Mouse (Mus musculus): Measurements from ENCODE around the gene D930020B18Rik. TPM values are rescaled to one million over a fixed set of nuclear protein-coding genes. Genes with fewer than 3 reads are reported as not detected.

D930020B18Rik gene
- polyA plus RNA-seq, 1 experiment from 2014 or later = 0.44 TPM

DNA sequence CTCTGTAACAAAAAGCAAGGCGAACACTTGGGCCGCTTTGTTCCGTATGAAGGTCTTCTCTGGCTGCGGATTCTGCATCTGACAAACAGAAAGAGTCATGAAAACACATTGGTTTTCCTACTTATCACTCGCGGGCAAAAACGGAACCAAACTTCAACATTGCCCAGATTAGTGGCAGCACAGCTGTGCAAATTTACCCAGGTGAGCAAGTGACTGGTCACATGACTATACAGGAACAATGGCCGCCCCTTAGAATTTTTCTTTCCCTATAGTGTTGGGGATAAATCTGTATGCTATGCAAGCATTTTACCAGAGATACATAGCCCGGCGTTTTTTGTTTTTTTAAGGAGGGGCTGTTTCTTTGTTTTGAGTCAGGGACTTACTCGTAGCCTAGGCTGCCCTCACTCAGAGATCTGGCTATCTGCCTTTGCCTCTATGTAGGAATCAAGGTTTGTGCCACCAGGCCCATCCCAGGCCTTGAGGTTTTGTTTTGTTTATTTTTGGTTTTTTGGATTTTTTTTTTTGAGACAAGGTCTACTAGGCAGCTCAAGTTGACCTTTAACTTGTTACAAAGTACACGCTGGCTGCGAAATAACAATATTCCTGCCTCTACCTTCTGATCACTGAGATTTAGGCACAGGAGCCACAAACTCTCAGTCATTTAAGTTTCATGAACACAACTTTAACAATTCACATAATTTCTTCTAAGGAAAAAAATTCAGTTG lies 26.1 kb upstream of the D930020B18Rik start:
- Histone ChIP-seq H3K27me3 (ENCODE audit: control insufficient read depth, insufficient read depth, low read depth, low read length) (no peaks in the 10 kb centered on the region), H3K4me1 (ENCODE audit: control insufficient read depth, insufficient read depth, low read length) (no peaks in the 10 kb centered on the region), H3K27ac (ENCODE audit: low read length) (no peak overlapping the region), H3K9ac (ENCODE audit: low read depth, low read length) (no peak overlapping the region), H3K4me3 (ENCODE audit: low read depth, low read length) (no peak overlapping the region), H3K9me3 (replicated peaks; ENCODE audit: control insufficient read depth, low read length, poor library complexity, severe bottlenecking) (no peaks in the 10 kb centered on the region), H3K4me2 (ENCODE audit: low read length) (no peak overlapping the region), H3K36me3 (ENCODE audit: control insufficient read depth, insufficient read depth, low read length) (peaks cover 24% of the 10 kb centered on the region)
- WGBS = 93% methylated on average over 13 of the region's 13 CpGs
- no peak for ATAC-seq

DNA sequence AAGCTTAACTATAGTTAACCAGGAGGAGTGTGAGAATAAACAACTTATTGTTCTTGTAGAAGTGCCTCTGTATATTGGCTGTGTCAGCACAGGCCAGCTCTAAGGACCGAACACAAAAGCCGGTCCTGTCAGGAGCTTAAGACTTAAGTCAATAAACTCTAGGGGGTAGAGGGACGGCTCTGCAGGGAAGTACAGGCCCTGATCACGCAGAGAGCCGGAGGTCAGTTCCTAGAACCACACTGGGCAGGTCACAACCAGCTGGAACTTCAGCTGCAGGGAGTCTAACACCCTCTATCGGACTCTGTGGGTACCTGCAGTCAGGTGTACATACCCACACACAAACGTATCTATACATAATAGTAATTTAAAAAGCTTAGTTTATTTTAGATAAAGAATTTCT lies 25.5 kb upstream of the D930020B18Rik start:
- Histone ChIP-seq H3K36me3 (ENCODE audit: control insufficient read depth, insufficient read depth, low read length) (peaks cover 23% of the 10 kb centered on the region), H3K9ac (ENCODE audit: low read depth, low read length) (no peak overlapping the region), H3K27me3 (ENCODE audit: control insufficient read depth, insufficient read depth, low read depth, low read length) (no peaks in the 10 kb centered on the region), H3K9me3 (replicated peaks; ENCODE audit: control insufficient read depth, low read length, poor library complexity, severe bottlenecking) (no peaks in the 10 kb centered on the region), H3K27ac (ENCODE audit: low read length) (no peak overlapping the region), H3K4me1 (ENCODE audit: control insufficient read depth, insufficient read depth, low read length) (no peaks in the 10 kb centered on the region), H3K4me3 (ENCODE audit: low read depth, low read length) (no peak overlapping the region), H3K4me2 (ENCODE audit: low read length) (no peak overlapping the region)
- no peak for ATAC-seq
- 44% methylated on average over 7 of the region's 7 CpGs for WGBS

DNA sequence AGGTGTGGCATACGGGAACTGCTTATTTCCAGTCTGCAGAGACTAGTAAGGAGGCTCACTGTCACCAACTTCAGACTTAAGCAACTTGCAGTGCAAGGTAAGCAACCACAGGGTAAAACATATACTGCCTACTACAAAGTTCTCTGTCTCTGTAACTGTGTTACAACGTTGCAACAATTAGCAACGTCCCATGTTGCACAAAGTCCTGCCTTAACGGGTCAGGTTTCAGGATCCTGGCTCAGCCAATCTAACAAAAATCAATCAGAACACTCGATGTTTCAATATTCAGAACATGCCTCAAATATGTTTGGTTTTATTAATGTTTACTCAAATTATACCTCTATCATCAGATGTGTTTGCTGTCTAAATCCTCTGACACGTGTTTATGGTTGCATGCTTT lies 19.0 kb upstream of the D930020B18Rik start:
- no peak overlapping the region for H3K27ac ChIP-seq (ENCODE audit: low read length)
- H3K4me1 ChIP-seq (ENCODE audit: control insufficient read depth, insufficient read depth, low read length) = peaks cover 11% of the 10 kb centered on the region
- H3K9me3 ChIP-seq (replicated peaks; ENCODE audit: control insufficient read depth, low read length, poor library complexity, severe bottlenecking) = no peaks in the 10 kb centered on the region
- no peak for ATAC-seq
- H3K9ac ChIP-seq (ENCODE audit: low read depth, low read length) = no peak overlapping the region
- H3K4me2 ChIP-seq (ENCODE audit: low read length) = no peak overlapping the region
- no peaks in the 10 kb centered on the region for H3K27me3 ChIP-seq (ENCODE audit: control insufficient read depth, insufficient read depth, low read depth, low read length)
- no peak overlapping the region for H3K4me3 ChIP-seq (ENCODE audit: low read depth, low read length)
- H3K36me3 ChIP-seq (ENCODE audit: control insufficient read depth, insufficient read depth, low read length) = peaks cover 14% of the 10 kb centered on the region
- WGBS = 91% methylated on average over 6 of the region's 6 CpGs

DNA sequence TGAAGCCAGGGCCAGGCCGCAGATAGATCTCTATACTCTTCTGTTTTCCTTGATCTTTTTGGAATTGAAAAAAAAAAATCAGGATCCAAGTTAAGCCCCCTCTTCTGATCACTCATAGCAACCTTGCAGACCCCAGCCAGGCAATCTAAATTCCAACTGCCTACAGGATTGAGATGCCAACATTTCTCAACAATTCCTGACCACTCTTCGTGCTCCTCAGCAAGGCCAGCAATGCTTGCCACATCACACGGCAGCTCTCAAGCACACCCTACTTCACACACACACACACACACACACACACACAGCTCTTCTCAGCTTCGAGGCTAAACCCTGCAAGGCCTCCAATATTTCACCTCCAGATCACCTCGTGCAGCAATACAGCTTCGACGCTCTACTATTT lies 17.7 kb upstream of the D930020B18Rik start:
- Histone ChIP-seq H3K9me3 (replicated peaks; ENCODE audit: control insufficient read depth, low read length, poor library complexity, severe bottlenecking) (no peaks in the 10 kb centered on the region), H3K4me3 (ENCODE audit: low read depth, low read length) (no peak overlapping the region), H3K9ac (ENCODE audit: low read depth, low read length) (no peak overlapping the region), H3K27me3 (ENCODE audit: control insufficient read depth, insufficient read depth, low read depth, low read length) (no peaks in the 10 kb centered on the region), H3K27ac (ENCODE audit: low read length) (no peak overlapping the region), H3K4me2 (ENCODE audit: low read length) (no peak overlapping the region), H3K4me1 (ENCODE audit: control insufficient read depth, insufficient read depth, low read length) (peaks cover 11% of the 10 kb centered on the region), H3K36me3 (ENCODE audit: control insufficient read depth, insufficient read depth, low read length) (peaks cover 14% of the 10 kb centered on the region)
- no peak for ATAC-seq
- 83% methylated on average over 7 of the region's 7 CpGs for WGBS

DNA sequence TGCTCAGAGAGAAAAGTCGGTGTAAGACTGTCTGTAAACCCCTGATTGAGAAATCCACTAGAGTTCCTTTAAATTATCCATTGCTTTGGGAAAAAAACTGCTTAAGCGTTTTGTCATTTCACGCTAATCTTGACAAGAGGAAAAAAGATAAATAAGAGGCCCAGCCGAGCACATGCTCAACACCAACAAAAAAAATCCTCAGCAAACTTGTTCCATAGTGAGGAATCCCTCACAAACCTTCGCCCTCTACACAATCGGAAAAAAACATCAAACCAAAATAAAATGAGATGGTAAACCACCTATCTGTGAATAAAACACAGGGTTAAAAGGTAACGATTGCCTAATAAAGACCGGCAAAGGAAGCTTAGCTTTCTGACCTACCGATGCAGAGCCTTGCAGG lies 16.4 kb upstream of the D930020B18Rik start:
- H3K36me3 ChIP-seq (ENCODE audit: control insufficient read depth, insufficient read depth, low read length) = peaks cover 12% of the 10 kb centered on the region
- H3K9ac ChIP-seq (ENCODE audit: low read depth, low read length) = peak overlapping the region; percentile 82
- 16% methylated on average over 9 of the region's 9 CpGs for WGBS
- ATAC-seq = no peak
- H3K27ac ChIP-seq (ENCODE audit: low read length) = no peak overlapping the region
- H3K27me3 ChIP-seq (ENCODE audit: control insufficient read depth, insufficient read depth, low read depth, low read length) = no peaks in the 10 kb centered on the region
- peaks cover 11% of the 10 kb centered on the region for H3K4me1 ChIP-seq (ENCODE audit: control insufficient read depth, insufficient read depth, low read length)
- H3K9me3 ChIP-seq (replicated peaks; ENCODE audit: control insufficient read depth, low read length, poor library complexity, severe bottlenecking) = no peaks in the 10 kb centered on the region
- H3K4me3 ChIP-seq (ENCODE audit: low read depth, low read length) = peak overlapping the region; percentile 87
- peak overlapping the region; percentile 76 for H3K4me2 ChIP-seq (ENCODE audit: low read length)

DNA sequence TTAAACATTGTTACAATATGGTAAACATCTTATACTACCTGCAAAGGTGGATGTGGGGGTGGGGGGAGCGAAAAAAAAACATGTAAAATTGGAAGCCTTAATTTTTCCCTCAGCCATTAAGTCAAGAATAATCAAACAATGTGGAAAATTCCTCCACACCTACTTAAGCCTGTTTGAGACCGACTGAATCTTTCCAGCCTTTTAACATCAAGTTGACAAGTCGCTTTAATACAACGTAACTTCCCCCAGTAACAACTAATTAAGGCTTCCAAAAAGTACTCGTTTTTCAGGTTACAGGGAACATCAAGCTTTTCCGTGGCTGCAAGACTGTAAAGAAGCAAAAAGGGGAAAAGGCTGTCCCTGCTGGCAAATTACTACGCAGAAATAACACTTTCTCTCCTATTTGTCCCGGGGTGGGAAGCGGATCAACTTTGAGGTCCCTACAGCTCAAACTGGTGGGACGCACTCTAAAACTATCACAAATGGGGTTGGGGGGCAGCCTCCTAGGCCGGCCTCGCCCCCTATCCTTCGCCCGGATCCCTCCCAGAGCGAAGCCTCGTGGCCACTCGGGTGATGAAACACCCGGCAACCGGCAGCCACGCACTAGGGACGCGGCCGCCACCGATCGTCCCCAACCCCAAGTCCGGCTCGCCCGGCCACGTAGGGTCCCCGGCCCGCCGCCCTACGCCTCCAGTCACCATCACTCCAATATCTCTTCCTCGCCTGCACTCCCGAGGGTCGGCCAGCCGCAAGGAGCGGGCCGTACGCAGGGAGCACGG lies 15.8 kb upstream of the D930020B18Rik start:
- Histone ChIP-seq H3K36me3 (ENCODE audit: control insufficient read depth, insufficient read depth, low read length) (peaks cover 12% of the 10 kb centered on the region), H3K4me2 (ENCODE audit: low read length) (peak overlapping the region; percentile 76), H3K27me3 (ENCODE audit: control insufficient read depth, insufficient read depth, low read depth, low read length) (no peaks in the 10 kb centered on the region), H3K4me3 (ENCODE audit: low read depth, low read length) (peak overlapping the region; percentile 87), H3K9me3 (replicated peaks; ENCODE audit: control insufficient read depth, low read length, poor library complexity, severe bottlenecking) (no peaks in the 10 kb centered on the region), H3K4me1 (ENCODE audit: control insufficient read depth, insufficient read depth, low read length) (peaks cover 11% of the 10 kb centered on the region), H3K27ac (ENCODE audit: low read length) (peak overlapping the region; percentile 89), H3K9ac (ENCODE audit: low read depth, low read length) (peak overlapping the region; percentile 82)
- no peak for ATAC-seq
- under 1% methylated on average over 41 of the region's 41 CpGs for WGBS

DNA sequence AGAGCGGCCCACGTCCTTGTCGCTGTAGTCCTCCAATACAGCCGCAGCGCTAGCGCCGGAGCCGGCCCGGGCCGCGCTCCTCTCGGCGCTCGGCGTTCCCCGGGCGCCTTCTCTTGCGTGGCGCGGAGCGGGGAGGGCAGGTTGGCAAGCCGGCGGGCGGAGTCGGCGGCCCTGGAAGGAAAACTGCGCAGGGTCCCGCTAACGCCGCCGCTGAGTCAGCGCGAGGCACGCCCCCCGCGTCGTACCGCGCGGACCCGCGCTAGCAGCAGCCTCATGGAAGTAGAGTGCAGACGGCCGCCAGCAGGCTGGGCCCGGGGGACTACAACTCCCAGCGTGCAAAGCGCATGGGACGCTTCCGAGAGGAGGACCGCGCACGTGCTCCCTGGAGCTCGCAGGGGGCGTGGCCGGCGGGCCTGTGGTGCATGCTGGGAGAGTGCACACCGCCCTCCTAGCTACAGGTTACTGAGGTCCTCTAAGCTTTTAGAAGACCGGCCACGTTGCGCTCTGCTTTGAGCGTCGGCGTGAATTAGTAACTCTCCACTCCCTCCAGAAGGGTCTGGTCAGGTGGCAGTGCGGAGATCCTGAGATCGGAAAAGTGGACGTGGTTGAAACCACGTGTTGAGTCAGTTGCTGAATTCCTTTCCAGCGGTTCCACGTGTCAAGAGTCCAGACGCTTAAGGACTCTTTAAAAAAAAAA lies 15.1 kb upstream of the D930020B18Rik start, which contains the start of gene Xpot:
Gene Xpot (minus strand): TSS at position 147 of the 697 bp plus-strand sequence.
- Histone ChIP-seq H3K4me2 (ENCODE audit: low read length) (peak within 1 kb of the TSS; percentile 76), H3K4me3 (ENCODE audit: low read depth, low read length) (peak within 1 kb of the TSS; percentile 87), H3K36me3 (ENCODE audit: control insufficient read depth, insufficient read depth, low read length) (peaks cover 10% of the 10 kb centered on the region), H3K4me1 (ENCODE audit: control insufficient read depth, insufficient read depth, low read length) (peaks cover 11% of the 10 kb centered on the region), H3K27me3 (ENCODE audit: control insufficient read depth, insufficient read depth, low read depth, low read length) (no peaks in the 10 kb centered on the region), H3K9me3 (replicated peaks; ENCODE audit: control insufficient read depth, low read length, poor library complexity, severe bottlenecking) (no peaks in the 10 kb centered on the region), H3K27ac (ENCODE audit: low read length) (peak within 1 kb of the TSS; percentile 89), H3K9ac (ENCODE audit: low read depth, low read length) (peak within 1 kb of the TSS; percentile 82)
- under 1% methylated on average over 70 of the region's 70 CpGs for WGBS
- ATAC-seq = peak; percentile 99

DNA sequence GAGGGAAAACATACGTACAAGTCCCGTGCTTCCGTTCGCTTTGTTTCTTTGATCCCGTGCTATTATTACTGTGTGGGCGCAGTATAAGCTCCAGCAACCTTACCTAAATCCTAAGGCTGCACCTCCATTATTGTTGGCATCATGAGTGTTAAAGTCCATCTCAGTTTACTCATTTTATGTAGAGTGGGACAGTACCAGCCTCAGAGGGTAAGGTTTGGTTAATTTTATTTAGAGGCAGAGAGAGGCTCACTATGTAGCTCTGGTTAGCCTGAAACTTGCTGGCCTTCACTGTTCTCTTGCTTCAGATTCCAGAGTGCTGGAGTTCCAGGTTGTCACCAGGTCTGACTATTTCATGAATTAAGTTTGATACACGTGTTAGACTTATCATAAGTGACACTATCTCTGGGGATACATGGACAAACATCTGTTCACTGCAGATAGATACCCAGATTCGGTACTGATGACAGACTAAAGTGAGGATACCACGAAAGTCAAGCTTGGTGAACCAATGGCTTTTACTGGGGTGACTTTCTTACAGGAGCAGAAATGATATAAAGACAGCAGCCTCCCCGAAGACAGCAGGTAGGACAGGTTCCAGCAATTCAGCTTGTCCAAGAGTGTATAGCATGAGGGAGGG lies 14.1 kb upstream of the D930020B18Rik start:
- Histone ChIP-seq H3K9me3 (replicated peaks; ENCODE audit: control insufficient read depth, low read length, poor library complexity, severe bottlenecking) (no peaks in the 10 kb centered on the region), H3K9ac (ENCODE audit: low read depth, low read length) (no peak overlapping the region), H3K27ac (ENCODE audit: low read length) (no peak overlapping the region), H3K4me1 (ENCODE audit: control insufficient read depth, insufficient read depth, low read length) (peaks cover 11% of the 10 kb centered on the region), H3K36me3 (ENCODE audit: control insufficient read depth, insufficient read depth, low read length) (peaks cover 2% of the 10 kb centered on the region; the same call in 1 of the 2 replicates), H3K27me3 (ENCODE audit: control insufficient read depth, insufficient read depth, low read depth, low read length) (no peaks in the 10 kb centered on the region), H3K4me2 (ENCODE audit: low read length) (no peak overlapping the region), H3K4me3 (ENCODE audit: low read depth, low read length) (no peak overlapping the region)
- ATAC-seq = no peak
- 82% methylated on average over 10 of the region's 10 CpGs for WGBS
